Mouse (Mus musculus): ENCODE measurements at regions not wholly inside any gene's neighbourhood (a gene's known extent, or its start where the extent isn't known, plus 50 kb on each side); places are given as distances from the start of the nearest gene placed in this dataset.
A peak's percentile ranks its signal among the peaks of the same experiment; 100 is the strongest.

DNA sequence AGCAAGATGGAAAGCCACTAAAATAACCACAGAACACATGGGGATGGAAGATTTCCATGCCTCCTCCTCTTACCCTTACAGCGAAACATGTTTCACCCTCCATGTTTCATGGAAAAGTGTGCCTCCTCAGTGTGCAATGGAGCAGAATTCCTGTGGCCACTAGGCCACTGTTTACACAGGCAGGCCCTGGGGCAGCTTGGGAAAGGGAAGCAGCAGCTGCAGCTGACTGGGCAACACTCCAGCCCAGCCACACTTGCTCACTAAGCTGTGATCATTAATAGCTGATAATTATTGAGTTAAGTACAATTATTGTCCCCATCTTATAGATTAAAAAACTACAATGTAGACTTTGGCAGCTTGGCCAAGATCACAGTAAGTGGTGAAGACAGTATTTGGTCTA is 402.5 kb upstream of the Acvr2a start:
- DNase-seq: peak; percentile 43

DNA sequence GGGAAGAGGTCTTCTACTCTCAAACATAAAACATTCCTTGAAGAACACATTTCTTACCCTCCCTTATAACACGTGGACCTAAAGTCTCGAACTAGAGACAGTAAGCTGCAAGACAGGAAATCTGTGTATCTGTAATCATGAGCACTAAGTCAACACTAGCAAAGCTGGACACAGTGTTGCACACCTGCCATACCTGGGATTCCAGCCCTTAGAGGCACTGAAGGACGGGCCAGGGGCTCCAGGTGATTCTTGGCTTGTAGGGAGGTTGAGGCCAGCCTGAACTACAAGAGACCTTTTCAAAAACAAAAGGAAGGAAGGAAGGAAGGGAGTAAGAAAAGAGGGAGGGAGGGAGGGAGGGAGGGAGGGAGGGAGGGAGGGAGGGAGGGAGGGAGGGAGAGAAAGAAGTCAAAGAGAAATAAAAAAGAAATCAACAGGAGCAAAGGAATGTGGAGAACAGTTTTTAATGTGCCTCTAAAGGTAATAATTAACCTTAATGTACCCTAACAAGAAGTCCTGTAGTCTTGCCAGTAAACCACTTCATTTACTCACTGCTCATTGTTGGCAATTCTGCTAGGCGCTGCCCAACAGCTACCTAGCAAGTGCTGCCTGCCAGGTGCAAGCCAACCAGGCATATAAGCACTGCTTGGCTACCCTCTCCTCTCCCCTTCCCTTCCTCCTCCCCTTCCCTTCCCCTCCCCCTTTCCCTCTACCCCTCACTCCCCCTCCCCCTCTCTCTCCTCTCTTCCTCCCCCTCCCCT is 401.0 kb upstream of the Acvr2a start:
- peak; percentile 85 for DNase-seq

DNA sequence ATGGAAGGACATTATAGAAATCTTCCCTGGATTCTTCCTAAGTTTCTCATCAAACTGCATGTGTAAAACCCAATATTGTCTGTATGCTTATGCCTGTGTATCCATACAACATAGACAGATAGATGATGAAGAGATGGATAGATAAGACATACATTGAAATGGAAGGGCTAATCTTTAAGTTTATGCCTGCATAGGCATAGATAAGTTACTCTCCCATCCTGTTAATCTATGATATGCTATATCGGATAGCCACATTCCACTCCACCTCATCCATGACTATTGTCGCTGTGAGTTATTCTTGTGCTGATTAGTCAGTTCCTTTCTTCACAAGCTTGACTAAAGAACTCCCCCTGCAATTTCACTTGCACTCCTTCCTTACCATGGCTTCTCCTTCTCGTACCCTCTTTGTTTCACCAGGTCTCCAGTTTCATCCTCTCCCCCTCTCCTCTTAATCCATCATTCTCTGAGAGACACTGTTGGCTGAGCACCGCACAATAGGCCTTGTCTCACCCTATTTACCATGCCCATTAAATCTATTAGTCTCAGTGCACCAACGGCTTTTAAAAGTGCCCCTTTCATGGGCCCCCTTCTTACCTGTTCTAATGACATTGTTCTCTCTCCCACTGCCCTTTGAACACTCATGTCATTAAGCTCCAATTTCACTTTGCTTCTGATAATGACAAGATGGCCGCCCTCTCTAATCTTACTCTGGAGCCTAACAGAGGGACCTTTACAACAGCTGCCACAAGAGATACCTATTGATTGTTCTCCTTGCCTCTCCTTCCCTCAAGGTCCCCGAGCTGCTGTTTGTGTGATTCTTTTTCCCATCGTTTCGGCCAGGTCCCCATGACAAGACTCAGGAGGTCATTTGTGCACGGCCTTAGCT is 399.1 kb upstream of the Acvr2a start:
- no peak for DNase-seq

DNA sequence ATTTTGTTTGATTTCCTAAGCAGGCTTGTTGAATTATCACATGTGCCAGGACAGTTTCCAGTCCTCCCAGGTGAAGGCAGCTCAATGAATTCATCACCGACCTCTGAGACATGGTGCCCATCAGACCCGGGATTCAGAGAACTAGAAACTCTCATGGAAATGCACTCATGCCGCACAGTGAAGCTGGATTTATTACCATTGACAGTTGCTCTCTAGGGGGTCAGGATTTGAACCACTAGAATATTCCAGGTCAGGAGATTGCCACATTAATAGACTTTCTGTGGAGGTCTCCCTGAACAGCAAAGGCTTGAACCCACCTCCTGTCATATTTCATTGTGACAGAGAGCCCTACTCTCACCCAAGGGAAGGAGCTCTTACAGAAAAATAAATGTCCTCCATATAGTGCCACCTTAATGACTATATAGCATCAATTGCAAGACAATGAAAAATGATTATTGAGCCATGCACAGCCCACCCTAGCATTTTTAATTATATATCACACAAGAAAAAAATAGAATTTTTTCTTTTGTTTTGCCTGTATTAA is 397.6 kb upstream of the Acvr2a start:
- no peak for DNase-seq

DNA sequence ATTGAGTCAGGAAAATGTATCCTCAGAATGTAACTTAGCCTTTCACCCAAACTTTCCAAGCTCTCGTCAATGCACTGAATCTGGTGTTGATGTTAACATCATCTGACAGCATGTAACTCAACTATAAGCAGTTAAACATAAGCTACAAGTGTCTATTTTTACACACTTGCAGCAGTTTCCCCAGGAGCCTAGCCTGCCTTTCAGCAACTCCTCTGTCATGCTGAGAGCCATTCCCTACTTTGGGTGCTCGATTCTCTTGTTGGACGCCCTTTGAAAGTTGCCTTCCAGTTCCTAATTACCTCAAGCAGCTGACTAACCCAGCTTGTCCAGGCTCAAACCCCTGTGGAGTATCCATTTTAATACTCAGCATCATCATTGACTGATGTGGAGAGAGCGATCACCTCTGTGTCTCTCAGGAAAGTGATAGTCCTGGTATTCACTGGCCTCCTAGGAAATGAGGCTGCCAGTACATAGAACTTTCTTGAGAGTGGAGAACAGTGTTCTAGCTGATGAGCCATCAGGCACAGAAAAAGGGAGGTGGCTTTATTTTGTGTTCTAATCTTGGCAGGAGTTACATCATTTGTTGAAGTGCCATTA is 396.8 kb upstream of the Acvr2a start:
- DNase-seq: no peak

DNA sequence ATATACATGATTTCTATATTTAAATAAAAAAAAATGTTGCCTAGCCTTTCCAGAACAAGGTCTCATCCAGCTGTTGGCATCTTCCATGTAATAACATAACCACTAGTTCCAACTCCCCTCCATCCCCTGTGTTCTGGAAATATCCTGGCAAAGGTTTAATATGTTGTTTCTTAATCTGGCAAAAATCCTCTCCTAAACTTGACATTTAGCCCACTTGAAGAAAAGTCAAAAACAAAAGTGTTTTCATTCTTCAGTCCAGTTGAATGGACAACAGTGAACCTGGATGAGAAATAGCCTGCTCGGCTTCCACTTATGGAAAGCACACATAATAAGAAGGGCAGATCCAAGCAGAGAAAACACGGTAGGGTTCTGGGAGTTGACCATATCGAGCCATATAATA is 393.1 kb upstream of the Acvr2a start:
- no peak for DNase-seq

DNA sequence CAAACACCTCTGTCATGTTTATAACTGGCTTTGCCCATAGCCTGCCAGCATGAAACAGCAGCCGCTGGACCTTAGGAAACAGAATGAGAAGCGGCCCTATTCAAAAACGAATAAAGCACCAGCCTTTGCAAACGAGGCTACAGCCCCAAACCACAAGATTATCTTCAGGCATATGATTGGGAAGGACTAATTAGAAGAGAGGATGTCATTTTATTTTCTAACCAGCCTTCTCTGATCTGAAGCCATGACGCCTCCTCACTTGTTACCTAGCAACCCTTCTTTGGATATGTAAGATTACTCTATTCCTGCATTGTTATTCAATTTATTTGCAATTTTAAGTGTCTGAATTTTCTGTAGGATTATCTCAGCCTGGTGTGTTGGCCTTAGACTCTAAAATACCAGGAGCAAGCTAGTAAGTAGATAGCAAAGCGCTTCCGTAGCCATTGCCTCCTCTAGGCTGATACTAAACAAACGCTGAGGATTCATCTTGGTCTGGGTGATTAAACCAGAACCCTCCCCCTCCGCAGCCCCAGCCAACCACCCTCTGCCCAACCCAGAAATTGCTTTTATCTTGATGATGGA is 390.0 kb upstream of the Acvr2a start:
- DNase-seq: no peak

DNA sequence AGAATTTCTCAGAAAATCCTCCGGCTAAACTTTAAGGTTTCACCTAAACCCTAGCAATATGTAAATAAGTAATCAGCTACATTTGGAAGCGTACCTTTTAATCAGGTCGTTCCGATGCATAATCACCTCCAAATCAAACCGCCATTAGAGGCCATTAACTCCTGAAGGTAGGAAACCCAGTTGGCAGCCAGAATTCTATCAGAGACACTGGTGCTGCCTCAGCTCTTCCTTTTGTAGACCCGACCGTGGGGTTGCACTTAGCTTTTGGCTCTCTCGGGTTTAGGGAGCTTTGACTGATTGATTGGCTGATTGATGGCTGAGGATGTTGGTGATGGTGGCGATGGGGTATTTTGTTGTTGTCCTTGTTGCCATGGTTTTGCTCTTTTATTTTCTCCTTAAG is 389.3 kb upstream of the Acvr2a start:
- DNase-seq: no peak

DNA sequence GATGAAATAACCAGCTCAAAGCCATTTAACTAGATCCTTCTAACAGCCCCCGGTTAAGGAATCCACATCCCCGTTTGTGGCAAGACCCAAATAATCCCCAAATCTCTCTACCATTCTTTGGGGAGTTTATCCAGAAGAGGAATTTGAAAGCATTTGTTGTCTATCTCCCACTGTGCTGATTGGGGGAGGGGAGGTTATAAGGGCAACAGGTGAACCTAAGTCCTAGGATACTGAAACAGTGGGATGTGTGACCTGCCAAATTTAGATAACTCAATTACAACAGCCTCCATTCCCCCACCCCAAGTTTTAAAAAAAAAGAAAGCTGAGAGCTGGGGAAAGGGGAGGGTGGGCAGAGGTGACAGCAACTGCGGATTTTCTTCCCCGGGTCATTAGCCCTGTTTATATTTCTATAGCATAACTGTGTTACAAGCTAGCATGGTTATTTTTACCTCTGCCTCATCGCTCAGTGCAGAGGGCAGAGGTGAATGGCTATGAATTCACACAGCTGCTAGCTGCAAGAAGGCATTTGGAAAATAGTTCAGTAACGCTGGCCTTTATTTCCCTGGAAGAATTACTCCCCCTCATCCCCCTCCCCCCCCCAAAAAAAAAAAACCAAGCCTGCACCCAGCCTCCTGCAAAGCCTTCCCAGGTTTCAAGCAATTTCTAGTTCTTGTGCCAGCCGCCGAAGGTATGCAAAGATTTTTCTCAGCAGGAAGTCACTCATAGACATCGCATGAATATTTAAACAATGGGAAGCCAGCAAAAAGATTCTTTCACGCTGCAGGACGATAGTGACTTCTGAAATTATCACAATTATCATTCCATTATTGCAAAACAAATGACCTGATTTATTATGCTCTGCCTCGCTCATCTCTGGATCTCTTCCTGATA is 388.5 kb upstream of the Acvr2a start:
- DNase-seq: no peak

DNA sequence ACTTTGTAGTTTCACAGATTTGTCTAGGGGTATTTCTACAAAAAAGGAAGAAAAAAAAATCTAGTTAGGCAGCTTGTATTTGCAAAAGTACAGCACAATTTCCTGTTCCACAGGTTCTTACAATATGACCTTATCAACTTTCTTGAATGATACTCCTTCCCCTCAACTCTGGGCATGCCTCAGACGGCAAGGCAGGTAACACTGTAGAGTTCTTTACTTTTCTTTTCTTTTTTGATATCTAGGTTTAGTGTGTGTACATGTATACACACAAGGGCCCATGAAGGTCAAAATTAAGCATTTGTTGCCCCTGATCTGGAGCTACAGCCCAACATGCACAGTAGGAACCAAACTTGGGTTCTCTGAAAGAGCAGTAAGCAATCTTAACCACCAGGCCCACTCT is 381.4 kb upstream of the Acvr2a start:
- DNase-seq: no peak

DNA sequence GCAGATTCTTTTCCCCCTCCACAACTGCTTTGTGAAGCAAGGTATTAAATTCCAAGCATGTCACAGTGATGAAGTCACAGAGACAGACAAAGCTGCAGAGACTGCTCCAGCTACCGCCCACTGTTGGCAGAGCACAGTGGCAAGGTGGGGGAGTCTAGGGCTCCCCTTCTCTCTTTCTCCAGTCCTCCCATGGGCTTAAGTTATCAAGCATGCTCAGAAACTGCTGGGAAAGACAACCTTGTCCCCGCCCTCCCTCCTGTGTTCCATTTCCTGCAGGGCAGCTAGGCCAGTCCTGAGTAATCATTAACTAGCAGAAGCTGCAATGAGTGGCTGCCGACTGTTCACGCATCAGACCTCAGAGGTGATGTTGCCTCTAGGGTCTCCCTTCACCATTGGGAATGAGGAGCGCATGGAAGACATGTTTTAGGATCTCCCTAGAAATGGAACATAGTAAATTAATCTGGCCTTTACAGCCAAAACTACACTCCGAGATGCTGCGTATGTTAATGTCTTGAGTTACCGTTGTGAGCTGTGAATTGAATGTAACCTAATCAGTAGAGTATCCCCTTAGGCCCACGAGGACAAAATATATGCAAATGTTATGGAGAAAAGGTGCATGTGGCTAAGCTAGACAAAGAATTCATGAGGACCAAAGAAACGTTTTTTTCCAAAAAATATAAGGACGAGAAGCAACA is 372.5 kb upstream of the Acvr2a start:
- DNase-seq: peak; percentile 89

DNA sequence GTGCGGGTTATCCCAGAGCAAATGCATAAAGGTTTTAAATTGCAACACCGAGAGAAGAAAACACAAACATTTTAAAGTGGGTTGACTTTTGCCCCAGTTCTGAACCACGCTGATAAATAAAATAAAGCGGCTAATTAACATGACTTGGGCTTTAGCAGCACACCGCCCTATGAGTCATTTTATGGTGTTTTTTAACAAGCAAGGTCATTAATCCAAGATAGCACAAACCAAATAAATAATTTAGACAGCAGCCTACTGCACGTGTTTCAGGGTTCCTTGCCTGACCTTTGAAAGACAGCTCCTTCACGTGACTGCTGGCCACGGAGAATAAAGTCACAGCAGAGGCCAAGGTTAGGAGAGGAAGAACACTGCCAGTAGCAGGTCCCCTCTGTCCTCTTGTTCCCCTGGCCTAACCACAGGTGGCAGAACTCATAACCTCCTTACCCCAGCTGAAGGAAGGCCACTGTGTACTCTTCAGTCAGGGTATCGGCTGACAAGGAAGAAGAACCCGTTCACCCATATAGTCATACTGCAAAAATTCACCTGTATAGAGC is 371.8 kb upstream of the Acvr2a start:
- DNase-seq: peak; percentile 80

DNA sequence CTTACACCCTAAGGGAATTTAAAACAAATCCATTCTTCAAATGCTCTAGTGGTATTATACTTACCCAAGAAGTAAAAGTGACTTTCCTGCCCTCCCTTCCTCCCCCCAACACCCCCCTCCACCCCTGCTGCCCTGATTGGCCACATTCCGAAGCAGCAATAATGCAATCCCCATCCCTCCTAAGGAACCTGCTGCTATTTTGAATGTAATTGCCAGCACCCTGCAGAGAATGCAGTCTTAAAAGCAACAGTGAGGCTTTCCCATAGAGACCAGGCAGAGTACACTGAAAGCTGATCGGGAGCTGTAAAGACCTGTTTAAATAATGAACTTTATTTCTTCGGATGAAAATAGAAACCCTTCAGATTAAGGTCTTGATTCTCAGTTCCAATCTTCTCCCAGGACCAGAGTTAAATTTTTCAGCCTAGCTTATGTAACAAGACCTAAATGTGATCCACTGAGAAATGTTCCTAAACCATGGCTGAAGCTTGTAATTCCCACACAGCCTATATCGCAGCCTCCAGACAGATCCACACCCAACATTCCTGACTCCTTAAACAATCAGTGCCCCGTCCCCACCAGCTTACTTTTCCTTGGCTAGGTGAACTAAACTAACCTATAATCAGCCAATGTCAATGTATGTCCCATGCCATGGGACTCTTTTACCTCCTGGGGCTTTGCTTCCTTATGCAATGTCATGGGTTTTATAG is 367.9 kb upstream of the Acvr2a start:
- DNase-seq: no peak

DNA sequence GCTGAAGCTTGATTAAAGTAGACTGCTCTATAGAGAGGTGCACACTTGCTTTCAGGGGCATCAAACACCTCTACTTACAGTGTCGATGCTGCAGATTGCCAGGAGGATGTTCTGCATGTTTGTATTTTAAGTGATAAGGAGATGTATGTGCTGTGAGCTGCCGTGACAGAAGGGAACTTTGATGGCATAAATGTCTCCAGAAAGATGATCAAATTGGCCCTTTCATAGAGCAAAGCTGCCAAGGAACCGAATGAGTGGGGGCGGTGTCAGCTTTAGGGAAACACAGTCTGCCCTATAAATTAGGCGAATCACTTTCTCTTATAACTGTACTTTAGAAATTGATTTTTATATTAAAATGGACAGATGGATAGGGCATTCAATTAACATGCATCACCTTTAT is 367.3 kb upstream of the Acvr2a start:
- DNase-seq: no peak

DNA sequence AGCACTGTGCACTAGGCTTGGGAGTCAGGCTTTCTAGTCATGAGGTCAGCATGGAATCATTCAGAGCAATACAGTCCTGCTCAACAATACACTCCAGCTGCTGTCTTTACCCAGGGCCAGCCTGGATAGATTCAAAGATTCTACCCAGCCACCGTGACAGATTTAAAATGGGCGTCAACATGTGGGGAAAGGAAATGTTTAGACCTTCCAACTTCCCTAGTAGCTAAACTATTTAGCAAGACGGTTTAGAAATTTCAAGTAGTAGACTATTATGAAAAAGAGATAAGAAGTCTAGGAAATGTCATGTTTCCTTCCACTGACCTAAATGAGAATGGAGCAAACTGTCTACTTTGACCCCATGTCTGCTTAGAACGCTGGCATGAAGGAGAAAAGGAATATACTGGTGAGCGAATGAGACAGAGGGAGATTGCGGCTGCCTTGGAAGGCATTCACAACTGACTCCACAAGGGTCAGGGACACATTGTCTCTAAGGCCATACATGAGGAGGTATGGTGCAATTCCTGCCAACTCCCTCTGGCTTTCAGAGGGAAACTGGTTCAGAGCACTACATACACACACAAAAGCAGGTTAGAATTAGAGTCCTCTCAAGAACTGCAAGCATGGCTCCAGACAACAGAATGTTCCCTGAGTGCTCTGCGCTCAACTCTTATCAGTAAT is 364.6 kb upstream of the Acvr2a start:
- DNase-seq: no peak

DNA sequence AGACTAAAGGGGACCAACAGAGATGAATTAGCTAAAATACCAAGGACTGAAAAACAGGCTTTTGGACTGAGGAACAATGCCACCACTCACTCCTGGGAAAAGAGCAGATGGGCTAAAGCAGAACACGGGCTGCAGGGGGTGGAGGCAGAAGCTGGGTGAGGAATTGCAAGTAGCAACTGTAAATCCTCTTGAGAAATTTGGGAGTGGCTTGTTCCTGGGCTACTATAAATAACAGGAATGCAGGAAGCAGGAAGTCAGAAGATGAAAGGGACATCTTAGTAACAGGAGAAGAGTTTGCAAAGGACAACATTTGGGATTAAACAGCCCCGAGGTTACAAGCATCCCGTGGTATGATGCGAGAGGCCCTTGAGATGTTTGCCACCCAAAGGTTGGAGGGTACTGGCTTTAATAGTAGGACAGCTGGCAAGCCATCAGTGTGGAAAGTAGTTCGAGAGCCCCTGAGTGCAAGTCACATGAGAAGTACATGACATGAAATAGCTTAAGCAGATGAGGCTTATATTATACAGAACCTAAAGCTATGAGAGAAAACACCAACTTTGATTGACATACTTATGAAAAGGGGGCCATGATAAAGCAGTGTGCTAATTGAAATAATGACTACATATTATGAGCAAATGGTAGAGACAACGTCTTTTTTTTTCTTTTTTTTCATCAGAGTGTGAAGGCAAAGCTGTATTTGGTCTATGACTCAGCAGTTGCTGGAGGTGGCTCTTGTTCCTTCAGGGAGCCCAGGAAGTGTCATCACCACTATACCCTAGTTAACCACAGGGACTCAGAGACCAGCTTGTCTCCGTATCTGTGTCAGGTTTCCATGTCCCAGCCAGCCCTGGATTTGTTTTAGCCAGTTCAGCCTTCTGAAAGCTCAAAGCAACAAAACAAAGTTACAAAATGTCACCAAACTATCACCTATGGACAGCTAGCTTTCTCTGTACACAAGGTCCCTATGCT is 357.6 kb upstream of the Acvr2a start:
- no peak for DNase-seq

DNA sequence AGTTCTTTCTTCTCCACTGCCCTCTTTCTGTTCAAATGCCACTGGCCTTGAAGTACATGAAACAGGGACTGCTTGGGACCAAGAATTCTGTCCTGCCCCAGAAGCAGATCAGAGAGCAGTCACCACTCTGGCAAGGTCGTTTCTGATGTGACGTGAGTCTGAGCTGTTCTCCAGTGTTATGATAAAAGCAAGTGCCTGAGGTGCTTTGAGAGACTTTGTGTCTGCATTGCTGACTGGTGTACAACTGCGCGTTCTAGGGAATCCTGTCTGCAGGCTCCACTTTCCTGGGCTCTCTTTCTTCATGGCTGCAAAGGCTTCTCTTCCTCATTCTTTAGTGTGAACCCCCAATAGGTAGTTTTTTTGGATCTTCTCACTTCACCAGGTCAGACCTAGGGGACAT is 356.8 kb upstream of the Acvr2a start:
- no peak for DNase-seq

DNA sequence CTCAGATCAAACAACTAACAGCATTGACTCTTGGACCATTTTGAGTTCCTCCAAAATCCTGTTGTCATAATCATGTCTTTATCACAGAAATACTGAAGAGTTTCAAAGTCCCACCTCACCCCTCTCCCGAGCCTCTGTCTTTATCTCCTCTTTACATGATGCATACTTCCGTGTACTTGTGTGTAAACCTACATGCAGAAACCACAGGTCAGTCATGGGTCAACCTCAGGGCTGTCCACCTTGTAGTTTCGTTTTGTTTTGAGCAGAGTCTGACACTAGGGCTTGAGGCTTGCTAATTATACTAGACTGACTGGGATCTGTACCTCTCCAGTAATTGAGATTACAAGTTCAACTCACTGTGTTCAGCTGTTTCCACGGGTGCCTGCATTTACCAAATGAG is 348.4 kb upstream of the Acvr2a start:
- no peak for DNase-seq

DNA sequence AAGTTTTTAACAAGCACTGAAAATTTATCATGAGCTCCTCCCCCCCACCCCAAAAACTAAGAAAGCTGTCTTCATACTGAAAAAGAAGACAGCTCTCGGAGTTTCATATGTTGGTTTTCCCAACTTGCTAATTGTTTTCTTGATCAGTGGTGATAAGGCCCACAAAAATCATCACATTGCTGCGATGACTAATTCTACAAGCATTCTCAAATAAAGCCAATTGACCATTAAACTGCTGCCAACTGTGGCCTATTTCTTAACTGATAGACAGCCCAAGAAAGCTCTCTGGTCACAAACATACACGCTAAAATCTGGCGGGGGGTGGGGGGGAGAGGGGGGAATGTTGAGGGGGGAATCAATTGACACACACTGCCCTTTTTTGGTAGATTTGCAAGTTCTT is 345.0 kb upstream of the Acvr2a start:
- no peak for DNase-seq

Data from kidney, adult 11 months (tissue).